In genomic region chr2:118149855-118150563, GRCm38 (mm10) we compare ENCODE assay signal across 10 mouse cellular contexts. TPM values are rescaled to one million over a fixed set of nuclear protein-coding genes. Genes with fewer than 3 reads are reported as not detected.
DNase-seq lines count a peak whose midpoint lies in the region; ATAC-seq and TF ChIP-seq lines count a peak whose summit lies in the region.
"Had no signal": no experiment of that assay in that cellular context is flagged by ENCODE, and none has a peak within 500 bp of the region (broad histone marks: within the 10 kb centered on the region; RNA-seq: fewer than 3 reads in every experiment).

No protein-coding gene starts in this region.

- DNase-seq in hindbrain, embryonic 14.5 days (ENCODE audit: low spot score) = peak; percentile 61
- no peak for DNase-seq in hindbrain, embryonic 11.5 days (ENCODE audit: low spot score)
- peak; percentile 82 for DNase-seq in cerebellum, adult 9-11 months
- DNase-seq in heart, adult 2 months = peak; percentile 68 to 80
- peak; percentile 27 to 49 for DNase-seq in layer of hippocampus, adult 2 months (ENCODE audit: low spot score in 2 of 2)
- peak; percentile 69 to 71 for DNase-seq in lung, postnatal 4 days
- peak; percentile 41 for DNase-seq in urinary bladder, postnatal 25 days (ENCODE audit: low spot score)
- DNase-seq in spleen, postnatal 14 days (ENCODE audit: low spot score in 2 of 2) = no peak

- no peak for TF ChIP-seq CTCF in heart, adult 2 months (IDR thresholded peaks at IDR 0.05)
- no peak for TF ChIP-seq CTCF in layer of hippocampus, adult 2 months (conservative IDR thresholded peaks at IDR 0.05)

- TF ChIP-seq EP300 in heart, adult 2 months (IDR thresholded peaks at IDR 0.05; ENCODE audit: insufficient read depth, low read depth, low read length) = peak; percentile 80

- no peaks in the 10 kb centered on the region for H3K79me2 ChIP-seq in heart, adult 2 months (replicated peaks; ENCODE audit: control insufficient read depth, insufficient read depth, low read length)

- no peak overlapping the region for H3K4me2 ChIP-seq in hindbrain, embryonic 14.5 days (replicated peaks)
- no peak overlapping the region for H3K4me2 ChIP-seq in hindbrain, embryonic 11.5 days (replicated peaks; ENCODE audit: low read depth, low read length)
- H3K4me2 ChIP-seq: embryonic facial prominence, embryonic 13.5 days; midbrain, embryonic 12.5 days had no signal

- no peak overlapping the region for H3K4me3 ChIP-seq in hindbrain, embryonic 14.5 days (replicated peaks; ENCODE audit: low read length)
- no peak overlapping the region for H3K4me3 ChIP-seq in hindbrain, embryonic 11.5 days (ENCODE audit: low read depth, low read length)
- no peak overlapping the region for H3K4me3 ChIP-seq in heart, adult 2 months
- H3K4me3 ChIP-seq in layer of hippocampus, adult 2 months = no peak overlapping the region
- H3K4me3 ChIP-seq: embryonic facial prominence, embryonic 13.5 days; midbrain, embryonic 12.5 days had no signal

- no peaks in the 10 kb centered on the region for H3K36me3 ChIP-seq in hindbrain, embryonic 14.5 days (replicated peaks; ENCODE audit: control insufficient read depth, insufficient read depth)
- H3K36me3 ChIP-seq in hindbrain, embryonic 11.5 days (ENCODE audit: control insufficient read depth, insufficient read depth, low read length) = no peaks in the 10 kb centered on the region
- no peaks in the 10 kb centered on the region for H3K36me3 ChIP-seq in heart, adult 2 months (ENCODE audit: control insufficient read depth, insufficient read depth, low read length)
- H3K36me3 ChIP-seq: embryonic facial prominence, embryonic 13.5 days; midbrain, embryonic 12.5 days had no signal

- 0 out of 2 replicates have a peak overlapping the region, but pooled peaks have one; percentile 11 for H3K27ac ChIP-seq in hindbrain, embryonic 14.5 days
- no peak overlapping the region for H3K27ac ChIP-seq in hindbrain, embryonic 11.5 days (ENCODE audit: low read depth, low read length)
- no peak overlapping the region for H3K27ac ChIP-seq in heart, adult 2 months
- H3K27ac ChIP-seq in layer of hippocampus, adult 2 months = no peak overlapping the region
- H3K27ac ChIP-seq: embryonic facial prominence, embryonic 13.5 days; midbrain, embryonic 12.5 days had no signal

- TF ChIP-seq POLR2A in heart, adult 2 months (IDR thresholded peaks at IDR 0.05; ENCODE audit: insufficient read depth, low read depth, low read length) = no peak

- peak; percentile 40; the same call in 1 of the 2 replicates for ATAC-seq in hindbrain, embryonic 14.5 days (ENCODE audit: low FRiP score)
- no peak for ATAC-seq in hindbrain, embryonic 11.5 days (ENCODE audit: low FRiP score)

- H3K4me1 ChIP-seq in hindbrain, embryonic 14.5 days (replicated peaks; ENCODE audit: control insufficient read depth, insufficient read depth, low read length) = no peaks in the 10 kb centered on the region
- no peaks in the 10 kb centered on the region for H3K4me1 ChIP-seq in hindbrain, embryonic 11.5 days (replicated peaks; ENCODE audit: control insufficient read depth, insufficient read depth, low read length)
- H3K4me1 ChIP-seq in heart, adult 2 months (ENCODE audit: control insufficient read depth, insufficient read depth, low read length) = peaks cover 6% of the 10 kb centered on the region
- H3K4me1 ChIP-seq: midbrain, embryonic 12.5 days had no signal

- no peak overlapping the region for H3K9ac ChIP-seq in hindbrain, embryonic 14.5 days
- no peak overlapping the region for H3K9ac ChIP-seq in hindbrain, embryonic 11.5 days (ENCODE audit: low read depth, low read length)
- no peak overlapping the region for H3K9ac ChIP-seq in heart, adult 2 months (ENCODE audit: low read depth, low read length)
- H3K9ac ChIP-seq: embryonic facial prominence, embryonic 13.5 days; midbrain, embryonic 12.5 days had no signal

- intact Hi-C loops in heart, adult 2 months (cut with DNase I) = no loop called here

- WGBS in hindbrain, embryonic 14.5 days = 66% methylated on average over 12 of the region's 12 CpGs
- 76% methylated on average over 12 of the region's 12 CpGs for WGBS in hindbrain, embryonic 11.5 days
- 48% methylated on average over 12 of the region's 12 CpGs for WGBS in heart, adult 2 months

- no peaks in the 10 kb centered on the region for H3K27me3 ChIP-seq in hindbrain, embryonic 14.5 days (ENCODE audit: control insufficient read depth, insufficient read depth, low read length)
- H3K27me3 ChIP-seq in hindbrain, embryonic 11.5 days (ENCODE audit: control insufficient read depth, insufficient read depth, low read length) = no peaks in the 10 kb centered on the region
- H3K27me3 ChIP-seq in heart, adult 2 months (ENCODE audit: control insufficient read depth, insufficient read depth, low read length) = no peaks in the 10 kb centered on the region
- H3K27me3 ChIP-seq: embryonic facial prominence, embryonic 13.5 days; midbrain, embryonic 12.5 days had no signal

- H3K9me3 ChIP-seq in hindbrain, embryonic 14.5 days (ENCODE audit: control insufficient read depth, low read length) = no peaks in the 10 kb centered on the region
- H3K9me3 ChIP-seq in hindbrain, embryonic 11.5 days (ENCODE audit: control insufficient read depth, low read length) = no peaks in the 10 kb centered on the region
- H3K9me3 ChIP-seq: embryonic facial prominence, embryonic 13.5 days; midbrain, embryonic 12.5 days had no signal

RNA-seq across cellular contexts. Expression of gene Thbs1, which starts 38.3 kb away (rescaled TPM):
- 6.5 and 6.6 TPM in 2 replicates for polyA plus RNA-seq in hindbrain, embryonic 14.5 days (2014; fragmentation: Nextera tagmentation; extraction: Ambion mirVana)
- 39.9 and 46.1 TPM in 2 replicates for polyA plus RNA-seq in hindbrain, embryonic 11.5 days (2014; fragmentation: Nextera tagmentation; extraction: Ambion mirVana)
- total RNA-seq in heart, adult 2 months (2021) = 10 to 100 TPM; 10.0 to 24.4 TPM
- 6.3 and 6.7 TPM in 2 replicates for polyA plus RNA-seq in heart, adult 2 months (2012; rRNA removed)
- total RNA-seq in layer of hippocampus, adult 2 months (2021) = 1 to 10 TPM; 2.0 to 2.8 TPM

Comparison
In these comparisons a context has a peak if more than half of its experiments do, and no peak if none do; other contexts are left out.
1. DNase-seq: peak in hindbrain, embryonic 14.5 days (single experiment), cerebellum, adult 9-11 months (single experiment), heart, adult 2 months (2 of 2), layer of hippocampus, adult 2 months (2 of 2), lung, postnatal 4 days (2 of 2) and urinary bladder, postnatal 25 days (single experiment); none in hindbrain, embryonic 11.5 days (single experiment) and spleen, postnatal 14 days (0 of 2).